Mouse (Mus musculus): ENCODE measurements at regions not wholly inside any gene's neighbourhood (a gene's known extent, or its start where the extent isn't known, plus 50 kb on each side); places are given as distances from the start of the nearest gene placed in this dataset.

DNA sequence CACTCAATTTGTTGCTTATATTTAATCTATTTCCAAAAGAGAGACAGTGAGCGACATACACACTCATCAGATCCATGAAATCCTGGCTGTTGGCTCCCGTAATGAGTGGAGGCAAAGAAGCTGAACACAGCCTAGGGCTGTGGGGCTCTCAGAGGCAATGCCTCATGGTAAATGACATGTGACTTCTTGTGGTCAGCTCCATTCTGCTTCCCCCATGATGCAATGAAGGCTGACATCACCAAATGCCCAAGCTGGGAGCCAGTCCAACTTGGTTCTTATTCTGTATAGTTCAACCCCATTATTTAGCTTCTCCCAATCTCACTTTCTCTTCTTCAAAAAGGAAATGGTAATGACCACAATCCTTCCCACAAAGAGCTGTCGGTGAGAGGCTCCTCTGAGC, 262.5 kb downstream of the Tpbg start:
- TF ChIP-seq MYOD1 (IDR thresholded peaks at IDR 0.05; ENCODE audit: control insufficient read depth, insufficient read length, low read depth) (no peak), MAX (IDR thresholded peaks at IDR 0.05) (no peak), CTCF (IDR thresholded peaks at IDR 0.05; ENCODE audit: control insufficient read depth, insufficient read depth, insufficient read length) (no peak), USF1 (IDR thresholded peaks at IDR 0.05; ENCODE audit: low read depth) (peak; percentile 56), FOSL1 (IDR thresholded peaks at IDR 0.05; ENCODE audit: insufficient read depth, low read length, poor library complexity, severe bottlenecking) (no peak), CEBPB (IDR thresholded peaks at IDR 0.05; ENCODE audit: low read depth) (no peak)
